Mouse (Mus musculus) CD4-positive, CD25-positive, alpha-beta regulatory T cell, adult 2 months (primary cell): ENCODE results near the gene D330045A20Rik.
"Not testable (repeated sequence)": the region's sequence is repeated elsewhere in the genome, so short reads cannot be mapped to it uniquely, and the experiment has no call there.

ENCODE experiments used
- DNase-seq: peaks from one replicate; pipeline ENCODE4 v3.0.0-alpha.2; 2012; ENCODE audit warnings: low read depth, low spot score

Gene D330045A20Rik

DNA sequence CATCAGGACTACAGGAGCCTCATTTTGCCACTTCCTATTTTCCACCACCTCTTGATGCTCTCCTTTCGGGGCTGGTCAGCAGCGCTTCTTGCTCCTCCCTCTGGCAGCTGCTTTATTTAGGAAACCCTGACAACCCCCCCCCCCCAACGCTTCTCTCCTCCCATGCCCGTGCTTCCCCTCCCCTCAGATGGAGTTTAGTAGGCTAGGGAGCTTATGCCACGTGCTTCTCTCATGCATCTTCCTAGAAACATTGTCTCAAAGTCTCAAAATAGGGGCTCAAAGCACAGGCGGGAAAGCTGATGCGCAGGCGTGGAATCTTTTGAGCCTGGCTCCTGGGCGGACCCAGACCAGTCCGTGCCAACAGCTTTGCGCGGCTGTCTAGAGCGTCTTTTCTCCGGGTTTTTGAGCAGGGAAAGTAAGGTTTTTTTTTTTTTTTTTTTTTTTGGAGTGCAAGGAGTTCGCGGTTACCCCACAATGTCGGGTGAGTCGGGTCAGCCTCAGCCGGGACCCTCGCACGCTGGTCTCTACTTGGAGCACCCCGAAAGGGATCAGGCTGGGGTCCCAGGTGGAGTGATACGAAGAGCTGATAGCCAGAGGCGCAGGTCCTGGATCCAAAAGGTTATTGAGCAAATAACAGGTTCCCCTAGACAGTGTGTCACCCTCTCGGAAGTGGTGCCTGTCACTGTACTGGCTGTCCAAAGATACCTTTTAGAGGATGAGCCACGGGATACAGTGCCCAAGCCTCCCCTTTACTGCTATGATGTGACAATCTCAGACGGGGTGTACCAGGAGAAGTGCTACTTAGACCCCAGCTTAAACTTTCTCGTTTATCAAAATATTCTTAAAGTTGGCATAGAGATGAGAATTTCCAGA, at the start of gene D330045A20Rik:
D330045A20Rik (plus strand) TSS at position 346 of the 873 bp plus-strand sequence.
- DNase-seq: no peak

DNA sequence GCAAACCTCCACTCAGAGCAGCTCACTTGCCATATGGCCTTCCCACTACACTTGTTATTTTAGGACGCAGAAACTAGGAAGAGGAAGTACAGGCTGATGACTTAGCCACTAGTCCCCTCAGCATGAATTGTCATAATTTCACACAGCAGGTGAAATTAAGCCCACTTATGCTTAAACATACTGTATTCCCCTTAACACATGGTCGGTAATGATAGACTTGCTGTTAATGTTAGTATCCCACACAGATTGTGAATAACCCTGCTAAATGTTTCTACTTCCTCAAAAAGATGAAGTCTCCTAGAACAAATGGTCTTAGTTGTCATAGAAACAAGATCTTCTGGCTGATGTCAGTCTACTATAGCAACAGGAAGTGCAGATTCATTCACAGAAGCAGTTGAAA, 47.6 kb upstream of the D330045A20Rik start:
- DNase-seq: no peak

DNA sequence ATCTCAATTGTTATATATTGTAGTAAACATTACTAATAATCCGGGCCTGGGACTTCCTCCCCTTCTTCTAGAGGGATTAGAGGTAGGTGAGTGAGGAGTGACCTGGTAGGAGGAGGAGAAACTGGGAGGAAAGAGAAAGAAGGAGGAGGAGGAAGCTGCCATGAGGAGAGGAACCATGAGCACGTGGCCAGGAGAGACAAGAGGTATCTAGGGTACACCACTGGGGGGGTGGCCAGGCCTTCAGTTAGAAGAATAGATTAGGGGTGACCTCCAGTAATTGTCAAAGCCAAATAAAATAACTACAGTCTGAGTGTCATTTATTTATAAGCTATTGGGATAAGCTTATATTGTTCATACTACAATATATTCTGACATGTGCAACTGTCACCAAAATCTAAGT, 45.0 kb upstream of the D330045A20Rik start:
- no peak for DNase-seq

DNA sequence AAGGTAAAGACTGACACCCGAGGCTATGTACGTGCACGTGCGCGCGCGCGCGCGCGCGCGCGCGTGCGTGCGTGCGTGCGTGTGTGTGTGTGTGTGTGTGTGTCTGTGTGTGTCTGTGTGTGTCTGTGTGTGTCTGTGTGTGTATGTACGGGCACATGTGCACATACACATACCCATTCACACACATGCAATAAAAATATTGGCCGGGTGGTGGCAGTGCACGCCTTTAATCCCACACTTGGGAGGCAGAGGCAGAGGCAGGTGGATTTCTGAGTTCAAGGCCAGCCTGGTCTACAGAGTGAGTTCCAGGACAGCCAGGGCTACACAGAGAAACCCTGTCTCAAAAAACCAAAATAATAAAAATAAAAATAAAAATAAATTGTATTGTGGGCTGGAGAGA, 39.1 kb upstream of the D330045A20Rik start:
- not testable (repeated sequence) for DNase-seq

DNA sequence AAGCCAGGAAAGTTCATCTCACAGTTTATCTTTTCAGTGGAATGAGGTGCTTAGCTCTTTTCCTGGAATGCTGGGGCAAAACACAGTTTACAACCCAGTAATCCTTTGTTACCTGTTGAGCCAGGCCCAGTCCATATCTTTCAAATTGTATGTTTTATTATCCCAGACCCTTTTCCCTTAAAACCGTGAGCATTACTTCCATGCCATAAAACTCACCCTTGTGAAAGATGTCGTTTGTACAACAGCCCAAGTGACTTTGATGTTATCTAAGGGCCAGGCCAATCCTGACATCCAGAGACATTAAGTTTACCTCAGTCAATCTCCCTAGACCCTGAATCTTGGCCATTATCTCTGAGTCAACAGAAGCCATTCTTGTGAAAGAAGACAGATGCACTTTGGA, 23.4 kb upstream of the D330045A20Rik start:
- DNase-seq: no peak

DNA sequence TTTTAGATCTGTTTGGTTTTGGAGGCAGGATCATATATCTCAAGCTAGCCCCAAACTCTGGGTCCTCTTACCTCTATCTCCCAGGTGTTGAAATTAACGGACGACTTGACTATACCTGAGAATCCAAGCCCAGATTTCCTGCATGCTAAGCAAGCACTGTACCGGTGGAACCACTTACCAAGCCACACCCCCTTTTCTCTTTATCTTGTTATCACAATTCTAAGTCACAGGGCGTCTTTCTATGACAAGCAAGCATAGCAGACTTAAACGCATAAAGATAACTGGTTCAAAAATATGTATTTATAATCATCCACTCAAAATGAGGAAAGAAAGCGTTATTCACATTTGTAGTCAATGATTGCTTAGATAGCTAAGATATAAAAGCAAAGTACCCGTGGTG, 1.9 kb downstream of the D330045A20Rik start:
- DNase-seq: peak; percentile 1

DNA sequence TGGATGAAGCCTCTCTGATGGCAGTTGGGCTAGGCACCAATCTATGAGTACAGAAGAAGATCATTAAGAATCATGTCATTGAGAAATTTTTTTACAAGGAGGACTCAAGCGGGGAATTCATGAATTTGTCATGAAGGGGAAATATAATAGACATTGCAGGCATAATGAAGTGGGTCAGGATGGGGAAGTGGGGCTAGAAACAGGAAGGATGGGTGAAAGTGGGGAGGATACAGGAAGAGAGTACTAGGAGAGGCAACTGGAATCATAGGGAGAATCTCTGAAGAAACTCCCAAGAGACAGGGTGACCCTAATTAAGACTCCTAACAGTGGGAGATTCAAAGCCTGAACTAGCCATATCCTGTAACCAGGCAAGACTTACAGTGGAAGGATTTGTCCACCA, 4.8 kb downstream of the D330045A20Rik start:
- DNase-seq: no peak

DNA sequence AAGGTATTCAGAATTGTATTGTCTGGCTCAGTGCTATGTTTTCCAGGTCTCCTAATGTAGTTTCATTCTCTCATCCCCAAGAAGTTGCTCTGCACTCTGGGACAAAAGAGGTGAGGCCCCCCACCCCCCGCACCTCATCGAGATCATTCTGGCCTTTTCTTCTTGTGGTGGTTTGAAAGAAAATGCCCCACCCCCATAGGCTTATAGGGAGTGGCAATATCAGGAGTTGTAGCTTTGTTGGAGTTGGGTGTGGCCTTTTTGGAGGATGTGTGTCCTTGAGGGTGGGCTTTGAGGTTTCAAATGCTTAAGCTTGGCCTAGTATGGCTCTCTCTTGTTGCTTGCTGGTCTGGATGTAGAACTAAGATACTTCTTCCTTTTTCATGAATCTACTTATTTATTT, 36.0 kb downstream of the D330045A20Rik start:
- no peak for DNase-seq

DNA sequence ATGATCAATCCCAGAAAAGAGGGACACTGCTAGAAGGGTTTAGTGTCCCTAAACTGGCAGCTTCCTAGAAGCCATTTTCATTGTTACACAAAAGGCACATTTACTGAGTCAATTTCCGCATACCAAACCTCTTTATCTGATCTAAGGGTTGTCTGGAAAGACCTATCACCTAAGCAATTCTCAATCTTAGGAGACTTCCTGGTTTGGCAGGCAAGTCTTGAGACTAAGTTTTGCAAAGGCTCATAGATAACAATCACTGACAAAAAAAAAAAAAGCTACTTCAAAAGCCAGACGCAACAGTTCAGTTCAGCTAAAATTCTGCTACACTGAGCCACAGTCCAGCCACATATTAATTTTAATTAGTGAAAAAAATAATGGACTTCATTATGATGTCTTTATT, 39.1 kb downstream of the D330045A20Rik start:
- peak; percentile 6 for DNase-seq

DNA sequence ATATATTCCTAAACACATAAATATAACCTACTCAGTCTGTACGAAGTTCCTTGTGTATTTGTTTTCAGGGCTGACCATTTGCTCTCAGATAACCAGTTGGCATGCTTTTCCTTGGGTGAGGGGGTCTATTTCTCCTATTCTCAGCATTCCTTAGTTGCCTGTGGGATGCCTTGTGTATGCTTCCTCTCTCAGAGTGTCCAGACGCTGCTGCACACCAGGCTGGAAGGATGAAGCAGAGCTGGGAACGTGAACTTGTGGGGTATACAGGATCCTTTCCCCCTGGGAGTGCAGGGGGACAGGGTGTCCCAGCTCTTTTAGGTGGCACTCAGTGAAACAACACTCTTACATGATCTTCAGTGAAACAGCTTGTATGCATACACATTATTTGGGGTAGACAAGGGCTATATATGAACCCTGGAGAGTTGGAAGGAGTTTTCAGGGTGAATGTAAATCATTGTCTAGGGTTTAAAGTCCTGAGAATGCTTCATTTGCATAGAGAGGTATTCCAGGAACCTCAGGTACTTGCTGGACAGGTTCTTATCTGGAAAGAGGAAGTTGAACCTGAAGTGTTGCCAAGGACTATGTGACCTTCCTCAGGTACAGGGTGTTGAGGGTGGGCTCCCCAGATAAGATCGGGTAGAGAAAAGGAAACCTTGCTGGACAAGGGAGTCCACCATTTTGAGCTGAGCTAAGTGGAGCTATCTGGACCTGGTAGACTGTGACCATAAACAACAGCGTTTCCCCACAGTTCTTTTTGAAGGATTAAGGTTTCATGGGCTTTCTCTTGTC, 44.3 kb downstream of the D330045A20Rik start:
- DNase-seq: no peak

DNA sequence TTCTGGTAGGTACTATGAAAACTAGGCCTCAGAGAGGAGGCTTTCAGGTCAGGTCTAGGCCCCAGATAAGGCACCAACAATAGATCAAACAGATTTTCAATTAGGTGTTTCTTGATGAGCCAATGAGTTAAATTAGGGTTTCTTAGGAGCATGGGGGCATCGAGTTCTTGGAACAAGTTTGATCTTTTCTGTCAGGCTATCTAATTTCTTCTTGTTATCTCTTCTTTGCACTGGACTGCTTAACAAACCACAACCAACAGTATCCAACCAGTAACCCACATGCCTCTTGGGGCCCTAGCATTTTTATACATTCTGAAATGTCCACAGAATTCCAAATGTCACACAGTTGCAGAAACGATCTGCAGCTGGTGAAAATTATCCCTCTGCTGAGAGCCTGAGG, 45.6 kb downstream of the D330045A20Rik start:
- DNase-seq: no peak

DNA sequence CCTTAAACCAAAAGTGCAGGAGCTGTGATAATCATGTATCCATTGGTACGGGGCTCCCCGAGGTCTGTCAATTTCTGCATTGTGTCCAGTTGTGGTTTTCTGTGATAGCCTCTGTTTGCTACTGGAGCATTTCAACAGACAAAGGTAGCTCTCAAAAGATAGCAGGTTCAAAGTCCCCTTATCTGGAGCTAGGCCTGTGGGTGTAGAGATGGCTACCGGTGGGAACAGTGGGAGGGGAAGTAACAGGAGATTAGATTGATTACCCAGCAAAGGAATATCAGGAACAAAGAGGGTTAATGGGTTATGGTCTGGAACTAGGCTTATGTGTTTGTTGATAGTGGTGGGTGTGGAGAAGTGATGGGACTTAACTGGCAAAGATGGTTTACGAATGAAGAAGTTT, 46.8 kb downstream of the D330045A20Rik start:
- no peak for DNase-seq

DNA sequence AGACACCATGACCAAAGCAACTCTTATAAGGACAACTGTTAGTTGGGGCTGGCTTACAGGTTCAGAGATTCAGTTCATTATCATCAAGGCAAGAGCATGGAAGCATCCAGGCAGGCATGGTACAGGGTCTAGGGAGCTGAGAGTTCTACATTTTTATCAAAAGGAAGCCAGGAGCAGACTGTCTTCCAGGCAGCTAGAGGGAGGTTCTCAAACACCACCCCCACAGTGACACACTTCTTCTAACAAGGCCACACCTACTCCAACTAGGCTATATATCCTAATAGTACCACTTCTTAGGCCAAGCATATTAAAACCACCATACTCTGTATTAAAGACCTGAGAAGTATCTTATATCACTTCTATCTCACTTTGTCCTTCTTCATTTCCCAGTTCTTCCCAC, 49.5 kb downstream of the D330045A20Rik start:
- no peak for DNase-seq

DNA sequence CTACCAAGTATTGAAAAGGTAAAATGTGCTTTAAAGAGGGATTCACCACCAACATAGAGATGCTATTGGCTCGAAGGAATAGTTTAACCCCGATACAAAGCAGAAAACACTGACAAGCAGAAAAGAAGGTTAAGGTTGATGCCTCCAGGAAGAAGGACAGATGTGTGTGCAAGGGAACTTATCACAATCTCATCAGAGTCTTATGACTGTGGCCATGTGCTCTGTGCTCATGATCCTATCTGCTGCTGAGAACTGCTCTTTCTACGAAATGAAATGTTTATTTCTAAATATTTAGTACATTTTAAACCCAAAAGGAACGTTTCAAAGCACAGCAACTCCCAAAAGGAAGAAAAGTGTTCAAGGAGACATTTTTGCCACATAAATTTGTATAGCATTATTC, 52.1 kb downstream of the D330045A20Rik start:
- DNase-seq: no peak

DNA sequence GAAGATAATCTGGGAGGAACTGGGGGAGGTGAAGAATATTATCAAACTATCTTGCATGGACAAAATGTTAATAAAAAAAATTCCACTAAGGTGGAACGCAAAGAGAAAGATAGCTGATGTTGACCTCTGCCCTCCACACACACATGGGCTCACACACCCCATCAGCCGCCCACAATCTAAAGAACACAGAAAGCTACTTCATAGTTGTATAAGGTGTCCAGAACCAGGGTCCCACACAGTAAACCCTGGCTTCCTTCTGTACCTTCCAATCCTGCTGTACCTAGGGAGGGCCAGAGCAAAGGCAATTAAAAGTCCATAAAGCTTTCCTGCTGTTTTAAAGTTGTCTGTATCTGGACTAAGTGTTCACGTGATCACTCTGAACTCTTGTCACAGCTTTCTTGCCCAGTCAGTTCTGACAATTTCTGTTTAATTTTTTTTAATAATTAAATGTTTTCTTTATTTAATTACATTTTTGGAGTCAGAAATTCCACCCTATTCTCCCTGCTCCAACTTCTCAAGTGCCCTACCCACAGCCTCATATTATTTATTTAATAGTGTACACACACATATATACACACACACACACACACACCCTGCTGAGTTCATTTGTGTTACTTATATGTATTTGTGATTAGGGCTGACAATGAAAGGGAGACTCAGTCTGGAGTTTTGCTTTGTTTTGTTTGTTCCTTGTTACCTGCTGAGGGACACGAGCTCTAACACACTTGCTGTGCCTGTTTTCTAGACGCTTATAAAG, 57.7 kb downstream of the D330045A20Rik start:
- no peak for DNase-seq

DNA sequence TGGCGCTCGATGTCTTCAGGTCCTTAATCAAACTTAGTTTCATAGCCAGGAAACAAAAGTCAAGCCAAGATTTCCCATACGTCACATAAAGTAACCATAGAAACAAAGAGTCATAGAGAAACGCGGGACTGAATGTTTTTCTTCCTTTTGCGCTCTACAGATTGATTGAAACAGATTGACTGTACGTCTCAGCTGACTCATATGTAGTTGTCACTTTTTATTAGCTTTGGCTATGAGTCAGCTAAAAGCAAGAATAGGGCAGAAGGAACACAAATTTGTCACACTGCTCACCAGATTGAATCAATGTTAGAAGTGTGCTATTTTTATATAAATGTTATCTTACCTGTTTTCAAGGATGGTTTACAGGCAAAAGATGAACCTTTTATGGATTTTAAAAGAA, 63.6 kb downstream of the D330045A20Rik start:
- DNase-seq: no peak

DNA sequence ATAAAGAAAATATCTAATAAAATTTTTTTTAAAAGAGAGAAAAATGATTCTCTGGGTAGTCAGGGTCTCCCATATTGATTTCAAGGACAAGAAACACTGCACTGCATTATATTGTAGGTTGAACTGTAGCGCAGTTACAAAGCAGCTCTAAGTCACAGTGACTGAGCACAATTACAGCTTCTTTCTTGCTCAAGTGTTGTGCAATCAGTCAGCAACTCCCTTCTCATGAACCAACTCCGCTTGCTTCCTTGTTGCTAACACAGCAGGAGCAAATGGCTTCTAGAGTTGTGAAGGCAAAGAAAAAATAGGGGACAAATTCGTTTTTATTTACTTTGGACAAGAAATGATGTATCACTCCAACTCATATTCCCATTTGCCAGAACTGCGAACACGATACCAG, 70.3 kb downstream of the D330045A20Rik start:
- DNase-seq: no peak

DNA sequence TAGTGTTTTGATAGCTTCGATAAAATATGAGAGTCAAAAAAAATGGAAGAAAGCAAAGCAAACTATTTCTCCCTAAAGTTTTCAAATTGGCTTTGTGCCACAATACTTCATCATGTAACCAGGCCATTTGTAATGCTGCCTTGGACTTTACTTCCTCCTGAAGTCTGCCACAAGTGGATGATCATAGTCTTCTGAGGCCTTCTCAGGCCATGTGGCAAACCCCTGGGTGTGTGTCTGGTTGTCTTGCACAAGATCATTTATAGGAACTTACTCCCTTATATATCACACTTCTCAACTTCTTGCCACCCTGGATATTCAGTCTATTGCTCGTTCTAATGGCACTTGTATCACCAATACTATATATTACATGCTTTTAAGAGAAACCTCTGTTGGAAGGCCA, 71.9 kb downstream of the D330045A20Rik start:
- DNase-seq: no peak

DNA sequence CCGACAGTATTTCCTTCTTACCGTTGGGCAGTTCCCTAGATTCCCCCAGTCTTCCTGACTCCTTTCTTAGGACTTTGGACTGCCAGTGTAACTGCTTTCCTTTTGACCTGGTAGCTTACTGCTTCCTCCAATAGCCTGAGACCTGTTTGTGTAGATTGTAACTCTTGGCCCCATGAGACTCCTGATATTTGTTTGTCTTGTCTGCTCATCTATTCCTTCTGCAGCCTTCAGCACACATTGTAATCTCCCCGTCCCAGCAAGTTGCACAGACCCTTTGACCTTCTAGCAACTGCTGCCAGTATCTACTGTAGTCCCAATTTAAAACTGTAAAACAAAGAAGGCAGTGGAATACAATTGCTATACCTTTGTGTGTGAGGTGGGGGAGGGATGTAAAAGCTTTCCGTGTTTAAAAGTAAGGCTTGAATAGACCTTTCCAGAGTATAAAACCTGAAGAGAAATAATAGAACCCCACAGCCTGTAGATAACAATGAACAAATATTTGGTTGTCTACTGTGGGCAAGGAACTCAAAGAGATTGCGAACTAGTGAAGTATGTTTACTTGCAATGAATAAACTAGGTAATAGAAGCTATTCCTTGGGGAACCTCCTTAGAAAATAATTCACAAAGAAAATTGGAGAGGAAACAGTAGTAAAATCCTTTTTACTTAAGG, 82.2 kb downstream of the D330045A20Rik start:
- DNase-seq: no peak

DNA sequence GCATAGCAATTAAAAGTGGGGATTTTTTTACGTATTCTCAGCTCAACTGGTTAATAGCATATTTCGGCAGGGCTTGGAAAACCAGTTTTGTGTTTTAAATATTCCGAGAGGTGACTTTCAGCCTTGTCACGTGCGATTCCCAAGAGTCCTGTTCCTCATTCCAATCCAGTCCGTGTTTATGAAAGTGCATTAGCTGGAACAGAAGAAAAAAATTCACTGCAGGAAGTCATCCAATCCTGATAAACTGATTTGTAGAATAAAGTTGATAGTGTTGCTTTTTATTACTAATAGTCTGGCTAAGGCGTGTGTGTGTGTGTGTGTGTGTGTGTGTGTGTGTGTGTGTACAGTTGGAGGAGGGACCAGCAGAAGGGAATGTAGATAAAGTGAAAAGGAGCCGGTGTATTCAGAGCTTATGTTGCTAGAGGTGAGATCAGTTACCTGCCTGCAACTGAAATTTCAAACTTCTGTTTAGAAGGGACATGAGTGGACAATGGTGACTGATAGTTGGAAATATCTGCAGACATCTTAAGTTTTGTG, 82.8 kb downstream of the D330045A20Rik start, which contains the start of gene Rnf128:
Rnf128 (plus strand) TSS at position 392 of the 537 bp plus-strand sequence.
- no peak for DNase-seq

DNA sequence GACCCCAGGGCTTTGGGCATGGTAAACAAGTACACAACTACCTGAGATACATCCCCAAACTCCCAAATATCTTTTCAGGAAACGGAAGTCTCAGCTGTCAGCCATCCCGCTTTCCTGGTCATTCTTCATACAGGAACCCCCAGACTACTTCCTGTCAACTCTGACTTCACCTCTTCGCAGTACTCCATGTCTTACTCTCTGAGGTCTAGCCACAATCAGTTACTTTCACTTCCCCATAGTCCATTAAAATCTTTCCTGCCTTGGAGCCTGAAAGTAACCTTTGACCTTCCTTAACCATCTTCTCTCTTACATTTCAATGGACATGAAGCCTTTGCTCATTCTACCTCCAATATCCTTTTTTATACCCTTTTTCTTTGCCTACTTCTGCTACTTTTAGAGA, 89.9 kb downstream of the D330045A20Rik start:
- DNase-seq: no peak
